Mouse (Mus musculus) erythroblast, embryonic 14.5 days (primary cell): Measurements from ENCODE around the gene Phlpp1. TPM values are rescaled to one million over a fixed set of nuclear protein-coding genes. Genes with fewer than 3 reads are reported as not detected.

Experiments
- H3K27me3 ChIP-seq: 2 replicates; pipeline ENCODE4 v1.6.1; 2012; ENCODE audit warnings: inconsistent platforms; ENCODE audit not compliant: control insufficient read depth
- H3K36me3 ChIP-seq: 2 replicates; pipeline ENCODE4 v1.6.1; 2012; ENCODE audit warnings: mild to moderate bottlenecking, inconsistent platforms; ENCODE audit not compliant: control insufficient read depth
- H3K4me1 ChIP-seq: 2 replicates; pipeline ENCODE4 v1.6.1; 2012; ENCODE audit warnings: inconsistent platforms; ENCODE audit not compliant: control insufficient read depth
- H3K4me3 ChIP-seq: replicated peaks from 2 replicates; pipeline ENCODE3; 2012; ENCODE audit warnings: moderate library complexity, mild to moderate bottlenecking, inconsistent platforms
- H3K9me3 ChIP-seq: 2 replicates; pipeline ENCODE4 v1.6.1; 2012; ENCODE audit warnings: low read length, inconsistent platforms, mixed read lengths; ENCODE audit not compliant: control insufficient read depth
- GATA1 ChIP-seq: IDR thresholded peaks from 2 replicates; pipeline ENCODE4 v1.6.1; 2012; ENCODE audit warnings: low read length, inconsistent platforms, mixed read lengths
- TAL1 ChIP-seq: IDR thresholded peaks from 3 replicates; pipeline ENCODE4 v1.6.1; 2012; ENCODE audit warnings: low read length, inconsistent platforms, mixed read lengths
- polyA plus RNA-seq: library from polyadenylated mRNA; stranded (reverse); fragments of >175 nt; gene quantifications from 2 replicates; pipeline ENCODE4 v1.2.3, GENCODE M21; 2012

The Phlpp1 gene
- polyA plus RNA-seq, 1 experiment = 0.14 TPM

GRCm38 (mm10) chr1:106160916-106161315, 10.6 kb upstream of the Phlpp1 start:
- Histone ChIP-seq H3K27me3 (no peaks in the 10 kb centered on the region), H3K36me3 (no peaks in the 10 kb centered on the region), H3K4me3 (no peak overlapping the region), H3K4me1 (no peaks in the 10 kb centered on the region), H3K9me3 (no peaks in the 10 kb centered on the region)
- TF ChIP-seq TAL1 = no peak
- no peak for TF ChIP-seq GATA1

DNA sequence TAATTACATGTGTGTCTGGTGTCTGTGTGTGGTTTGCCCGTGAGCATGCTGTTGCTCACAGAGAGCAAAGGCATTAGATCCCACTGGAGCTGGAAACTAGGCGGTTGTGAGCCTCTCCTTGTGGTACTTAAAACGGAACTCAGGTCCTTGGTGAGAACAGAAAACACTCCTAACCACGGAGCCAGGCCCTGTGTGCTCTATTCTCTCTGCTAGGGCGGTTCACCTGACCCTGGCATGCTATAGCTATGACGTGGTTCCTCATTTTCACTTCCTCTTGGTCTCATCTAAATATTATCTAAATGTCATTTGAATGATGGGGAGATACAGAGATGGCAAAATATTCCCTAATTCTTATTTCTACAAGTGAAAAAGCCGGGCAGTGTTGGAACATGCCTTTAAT, 9.0 kb upstream of the Phlpp1 start:
- Histone ChIP-seq H3K27me3 (no peaks in the 10 kb centered on the region), H3K9me3 (no peaks in the 10 kb centered on the region), H3K36me3 (no peaks in the 10 kb centered on the region), H3K4me1 (no peaks in the 10 kb centered on the region), H3K4me3 (no peak overlapping the region)
- no peak for TF ChIP-seq GATA1
- no peak for TF ChIP-seq TAL1

DNA sequence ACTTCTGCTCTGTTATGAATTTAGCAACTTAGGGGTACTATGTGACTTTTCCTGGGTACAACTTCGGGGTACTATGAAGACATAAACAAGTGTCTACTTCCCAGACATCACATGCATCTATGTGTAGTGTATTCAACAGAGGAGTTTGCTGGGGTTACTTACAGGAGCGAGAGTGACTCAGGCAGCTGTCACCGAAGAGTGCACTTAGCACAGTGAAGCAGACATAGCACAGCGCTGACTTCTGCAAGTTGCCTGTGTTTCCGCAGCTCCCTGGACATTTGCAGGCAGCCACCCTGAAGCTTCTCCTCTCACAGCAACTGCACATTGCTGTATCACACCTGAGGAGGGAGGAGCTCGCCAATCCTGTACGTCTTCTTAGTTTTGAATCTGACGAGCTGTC, 8.2 kb upstream of the Phlpp1 start:
- TF ChIP-seq GATA1 (no peak), TAL1 (no peak)
- H3K36me3 ChIP-seq = no peaks in the 10 kb centered on the region
- no peaks in the 10 kb centered on the region for H3K4me1 ChIP-seq
- H3K9me3 ChIP-seq = no peaks in the 10 kb centered on the region
- H3K27me3 ChIP-seq = no peaks in the 10 kb centered on the region
- H3K4me3 ChIP-seq = no peak overlapping the region

GRCm38 (mm10) chr1:106164111-106164510, 7.4 kb upstream of the Phlpp1 start:
- Histone ChIP-seq H3K27me3 (no peaks in the 10 kb centered on the region), H3K4me3 (no peak overlapping the region), H3K36me3 (no peaks in the 10 kb centered on the region), H3K9me3 (no peaks in the 10 kb centered on the region), H3K4me1 (no peaks in the 10 kb centered on the region)
- TF ChIP-seq TAL1 (no peak), GATA1 (no peak)

GRCm38 (mm10) chr1:106168001-106168400, 3.6 kb upstream of the Phlpp1 start:
- Histone ChIP-seq H3K4me1 (peaks cover 17% of the 10 kb centered on the region), H3K4me3 (no peak overlapping the region), H3K9me3 (0 out of 2 replicates have a peak, but pooled peaks cover 2% of the 10 kb centered on the region), H3K27me3 (peaks cover 10% of the 10 kb centered on the region), H3K36me3 (no peaks in the 10 kb centered on the region)
- TF ChIP-seq TAL1 (no peak), GATA1 (no peak)

- Histone ChIP-seq H3K36me3 (no peaks in the 10 kb centered on the region), H3K4me1 (peaks cover 25% of the 10 kb centered on the region), H3K4me3 (no peak overlapping the region), H3K27me3 (peaks cover 18% of the 10 kb centered on the region), H3K9me3 (0 out of 2 replicates have a peak, but pooled peaks cover 2% of the 10 kb centered on the region)
- TF ChIP-seq TAL1 (no peak), GATA1 (no peak)
Measured at GRCm38 (mm10) chr1:106168801-106169200, 2.8 kb upstream of the Phlpp1 start.

- Histone ChIP-seq H3K9me3 (0 out of 2 replicates have a peak, but pooled peaks cover 2% of the 10 kb centered on the region), H3K4me1 (peaks cover 26% of the 10 kb centered on the region), H3K36me3 (no peaks in the 10 kb centered on the region), H3K4me3 (no peak overlapping the region), H3K27me3 (peaks cover 23% of the 10 kb centered on the region)
- no peak for TF ChIP-seq GATA1
- TF ChIP-seq TAL1 = no peak
Measured at GRCm38 (mm10) chr1:106169741-106170265, 1.7 kb upstream of the Phlpp1 start.

- H3K36me3 ChIP-seq = no peaks in the 10 kb centered on the region
- no peak for TF ChIP-seq TAL1
- no peak for TF ChIP-seq GATA1
- H3K4me1 ChIP-seq = peaks cover 26% of the 10 kb centered on the region
- peaks cover 23% of the 10 kb centered on the region for H3K27me3 ChIP-seq
- 0 out of 2 replicates have a peak, but pooled peaks cover 2% of the 10 kb centered on the region for H3K9me3 ChIP-seq
- peak overlapping the region; percentile 75 for H3K4me3 ChIP-seq
Measured at GRCm38 (mm10) chr1:106172301-106172930, 864 bp downstream of the Phlpp1 start.

DNA sequence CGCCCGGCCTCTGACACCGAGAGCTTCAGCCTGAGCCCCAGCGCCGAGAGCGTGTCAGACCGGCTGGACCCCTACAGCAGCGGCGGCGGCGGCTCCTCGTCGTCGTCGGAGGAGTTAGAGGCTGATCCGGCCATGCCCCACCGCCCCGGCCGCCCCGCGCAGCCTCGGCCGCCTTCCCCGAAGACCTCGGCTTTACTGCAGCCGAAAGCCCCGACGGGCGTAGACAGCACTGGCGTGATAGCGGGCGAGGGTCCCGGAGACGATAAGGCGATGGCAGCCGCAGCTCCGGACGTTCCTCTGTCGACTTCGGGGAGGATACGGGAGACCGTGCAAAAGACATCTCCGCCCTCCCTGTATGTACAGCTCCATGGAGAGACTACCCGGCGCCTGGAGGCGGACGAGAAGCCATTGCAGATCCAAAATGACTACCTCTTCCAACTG, 1.4 kb downstream of the Phlpp1 start:
- Histone ChIP-seq H3K9me3 (0 out of 2 replicates have a peak, but pooled peaks cover 2% of the 10 kb centered on the region), H3K27me3 (peaks cover 23% of the 10 kb centered on the region), H3K36me3 (no peaks in the 10 kb centered on the region), H3K4me3 (peak overlapping the region; percentile 75), H3K4me1 (peaks cover 26% of the 10 kb centered on the region)
- TF ChIP-seq TAL1 (no peak), GATA1 (no peak)

DNA sequence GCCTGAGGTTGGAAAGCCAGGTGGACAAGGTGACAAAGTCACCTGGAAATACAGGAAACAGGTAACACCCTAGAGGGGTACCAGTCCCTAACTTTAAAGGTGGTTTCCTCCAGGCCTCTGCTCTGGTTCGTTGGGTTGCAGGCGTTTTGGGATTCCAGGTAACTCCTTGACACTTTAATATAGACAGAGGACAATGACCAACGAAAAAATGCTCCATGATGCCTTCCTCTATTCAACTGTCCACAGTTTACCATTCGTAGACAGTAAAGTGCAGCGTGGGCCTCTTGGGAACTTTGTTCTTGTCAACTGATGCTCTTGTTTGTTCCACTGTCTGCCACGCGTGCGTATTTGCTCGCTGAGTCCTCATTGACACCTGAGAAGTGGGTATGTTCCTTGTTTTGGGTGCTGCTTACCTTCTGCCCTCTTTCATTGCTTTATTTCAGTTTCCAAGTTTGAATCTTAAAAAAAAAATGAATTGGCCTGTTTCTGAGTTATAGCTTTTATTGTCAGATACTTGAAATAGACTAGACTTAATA, 2.1 kb downstream of the Phlpp1 start:
- peaks cover 26% of the 10 kb centered on the region for H3K4me1 ChIP-seq
- H3K36me3 ChIP-seq = no peaks in the 10 kb centered on the region
- H3K27me3 ChIP-seq = peaks cover 23% of the 10 kb centered on the region
- H3K4me3 ChIP-seq = peak overlapping the region; percentile 75
- TF ChIP-seq GATA1 (no peak), TAL1 (no peak)
- 0 out of 2 replicates have a peak, but pooled peaks cover 2% of the 10 kb centered on the region for H3K9me3 ChIP-seq
